Mouse (Mus musculus) hindbrain, embryonic 10.5 days (tissue): ENCODE data around the gene Tep1. TPM values are rescaled to one million over a fixed set of nuclear protein-coding genes. Genes with fewer than 3 reads are reported as not detected.

Experiments used
- polyA plus RNA-seq: library from polyadenylated mRNA; unstranded; fragments of >200 nt; fragmentation: Nextera tagmentation; extraction: Ambion mirVana; gene quantifications from 2 replicates; pipeline ENCODE4 v1.2.1, GENCODE M21; 2016

Tep1 gene
- polyA plus RNA-seq, 1 experiment from 2014 or later = 6.0 TPM

Other genes with a start within 250 kb of the Tep1 start
- not detected in 2 replicates for gene Olfr745, start 231.2 kb downstream of the Tep1 start, polyA plus RNA-seq
- gene Olfr746, start 223.5 kb downstream of the Tep1 start, polyA plus RNA-seq = not detected in 2 replicates
- not detected in 2 replicates for gene Olfr747, start 177.4 kb downstream of the Tep1 start, polyA plus RNA-seq
- not detected in 2 replicates for gene Olfr748, start 163.2 kb downstream of the Tep1 start, polyA plus RNA-seq
- gene Olfr749, start 125.5 kb downstream of the Tep1 start, polyA plus RNA-seq = not detected in 2 replicates
- 108 and 123 TPM in 2 replicates for gene Ttc5, start 85.0 kb downstream of the Tep1 start, polyA plus RNA-seq
- gene Ccnb1ip1, start 62.8 kb downstream of the Tep1 start, polyA plus RNA-seq = not detected in 2 replicates
- gene Parp2, start 62.7 kb downstream of the Tep1 start, polyA plus RNA-seq = 58.5 and 64.1 TPM in 2 replicates
- gene Klhl33, start 26.9 kb upstream of the Tep1 start, polyA plus RNA-seq = 0.09 and 0.20 TPM in 2 replicates
- 164 and 174 TPM in 2 replicates for gene Osgep, start 54.3 kb upstream of the Tep1 start, polyA plus RNA-seq
- gene Apex1, start 54.4 kb upstream of the Tep1 start, polyA plus RNA-seq = 384 and 423 TPM in 2 replicates
- gene Pip4p1, start 60.3 kb upstream of the Tep1 start, polyA plus RNA-seq = 59.0 and 63.9 TPM in 2 replicates
- 72.3 and 83.2 TPM in 2 replicates for gene Pnp, start 60.5 kb upstream of the Tep1 start, polyA plus RNA-seq
- not detected in 2 replicates for gene Gm49342, start 74.0 kb upstream of the Tep1 start, polyA plus RNA-seq
- 0.54 and 0.86 TPM in 2 replicates for gene Pnp2, start 85.4 kb upstream of the Tep1 start, polyA plus RNA-seq
- 0.10 TPM in 1 of 2 replicates, not detected in the other for gene Rnase10, start 137.2 kb upstream of the Tep1 start, polyA plus RNA-seq
- not detected in 2 replicates for gene Rnase9, start 171.3 kb upstream of the Tep1 start, polyA plus RNA-seq
- not detected in 2 replicates for gene Rnase11, start 179.6 kb upstream of the Tep1 start, polyA plus RNA-seq
- gene Rnase12, start 187.1 kb upstream of the Tep1 start, polyA plus RNA-seq = not detected in 2 replicates
- gene Olfr750, start 203.9 kb upstream of the Tep1 start, polyA plus RNA-seq = 0.03 TPM in 1 of 2 replicates, not detected in the other
- 11.5 and 17.5 TPM in 2 replicates for gene Rnase4, start 220.5 kb upstream of the Tep1 start, polyA plus RNA-seq
- gene Ang, start 220.6 kb upstream of the Tep1 start, polyA plus RNA-seq = 3.3 and 4.5 TPM in 2 replicates
- 0.37 TPM in 1 of 2 replicates, not detected in the other for gene Eddm3b, start 243.9 kb upstream of the Tep1 start, polyA plus RNA-seq